Mouse (Mus musculus): ENCODE results near the gene Dusp16. TPM values are rescaled to one million over a fixed set of nuclear protein-coding genes. Genes with fewer than 3 reads are reported as not detected.
"Not testable (repeated sequence)": the region's sequence is repeated elsewhere in the genome, so short reads cannot be mapped to it uniquely, and the experiment has no call there.

Gene Dusp16
- polyA plus RNA-seq, 1 experiment from 2014 or later = 6.1 TPM

GRCm38 (mm10) chr6:134685040-134685439 lies 107.4 kb downstream of the Dusp16 start:
- Histone ChIP-seq H3K27me3 (ENCODE audit: control insufficient read depth, insufficient read depth, low read depth, low read length) (no peaks in the 10 kb centered on the region), H3K9me3 (replicated peaks; ENCODE audit: control insufficient read depth, low read length) (no peaks in the 10 kb centered on the region), H3K4me3 (ENCODE audit: low read depth, low read length) (no peak overlapping the region), H3K27ac (ENCODE audit: low read length) (no peak overlapping the region), H3K9ac (ENCODE audit: low read depth, low read length) (no peak overlapping the region), H3K4me1 (ENCODE audit: control insufficient read depth, low read depth, low read length) (no peaks in the 10 kb centered on the region; the same call in 1 of the 2 replicates), H3K36me3 (ENCODE audit: control insufficient read depth, insufficient read depth) (no peaks in the 10 kb centered on the region), H3K4me2 (ENCODE audit: low read depth, low read length) (no peak overlapping the region)
- WGBS (ENCODE audit: insufficient replicate concordance) = 53% methylated on average over 2 of the region's 2 CpGs
- ATAC-seq (ENCODE audit: low read depth) = no peak

- Histone ChIP-seq H3K27ac (ENCODE audit: low read length) (no peak overlapping the region), H3K36me3 (ENCODE audit: control insufficient read depth, insufficient read depth) (no peaks in the 10 kb centered on the region), H3K9me3 (replicated peaks; ENCODE audit: control insufficient read depth, low read length) (no peaks in the 10 kb centered on the region), H3K9ac (ENCODE audit: low read depth, low read length) (no peak overlapping the region), H3K4me3 (ENCODE audit: low read depth, low read length) (no peak overlapping the region), H3K4me2 (ENCODE audit: low read depth, low read length) (no peak overlapping the region), H3K27me3 (ENCODE audit: control insufficient read depth, insufficient read depth, low read depth, low read length) (no peaks in the 10 kb centered on the region), H3K4me1 (ENCODE audit: control insufficient read depth, low read depth, low read length) (no peaks in the 10 kb centered on the region; the same call in 1 of the 2 replicates)
- 73% methylated on average over 6 of the region's 6 CpGs for WGBS (ENCODE audit: insufficient replicate concordance)
- no peak for ATAC-seq (ENCODE audit: low read depth)
Measured at GRCm38 (mm10) chr6:134684354-134684915, 108.0 kb downstream of the Dusp16 start.

GRCm38 (mm10) chr6:134679330-134679729 lies 113.1 kb downstream of the Dusp16 start:
- 51% methylated on average over 4 of the region's 4 CpGs for WGBS (ENCODE audit: insufficient replicate concordance)
- not testable (repeated sequence) for ATAC-seq (ENCODE audit: low read depth); H3K27me3 ChIP-seq (ENCODE audit: control insufficient read depth, insufficient read depth, low read depth, low read length); H3K27ac ChIP-seq (ENCODE audit: low read length); H3K9ac ChIP-seq (ENCODE audit: low read depth, low read length); H3K4me3 ChIP-seq (ENCODE audit: low read depth, low read length); H3K36me3 ChIP-seq (ENCODE audit: control insufficient read depth, insufficient read depth); H3K4me1 ChIP-seq (ENCODE audit: control insufficient read depth, low read depth, low read length); H3K9me3 ChIP-seq (replicated peaks; ENCODE audit: control insufficient read depth, low read length); H3K4me2 ChIP-seq (ENCODE audit: low read depth, low read length)

- Histone ChIP-seq H3K36me3 (ENCODE audit: control insufficient read depth, insufficient read depth) (no peaks in the 10 kb centered on the region), H3K27me3 (ENCODE audit: control insufficient read depth, insufficient read depth, low read depth, low read length) (no peaks in the 10 kb centered on the region), H3K4me2 (ENCODE audit: low read depth, low read length) (no peak overlapping the region), H3K27ac (ENCODE audit: low read length) (no peak overlapping the region), H3K9me3 (replicated peaks; ENCODE audit: control insufficient read depth, low read length) (no peaks in the 10 kb centered on the region), H3K9ac (ENCODE audit: low read depth, low read length) (no peak overlapping the region), H3K4me3 (ENCODE audit: low read depth, low read length) (no peak overlapping the region), H3K4me1 (ENCODE audit: control insufficient read depth, low read depth, low read length) (no peaks in the 10 kb centered on the region; the same call in 1 of the 2 replicates)
- peak; percentile 39 for ATAC-seq (ENCODE audit: low read depth)
- WGBS (ENCODE audit: insufficient replicate concordance) = 22% methylated on average over 3 of the region's 3 CpGs
Measured at GRCm38 (mm10) chr6:134678037-134678436, 114.4 kb downstream of the Dusp16 start.

GRCm38 (mm10) chr6:134677504-134677903 lies 114.9 kb downstream of the Dusp16 start:
- H3K36me3 ChIP-seq (ENCODE audit: control insufficient read depth, insufficient read depth) = no peaks in the 10 kb centered on the region
- H3K27ac ChIP-seq (ENCODE audit: low read length) = no peak overlapping the region
- no peaks in the 10 kb centered on the region for H3K9me3 ChIP-seq (replicated peaks; ENCODE audit: control insufficient read depth, low read length)
- H3K4me3 ChIP-seq (ENCODE audit: low read depth, low read length) = no peak overlapping the region
- H3K4me1 ChIP-seq (ENCODE audit: control insufficient read depth, low read depth, low read length) = no peaks in the 10 kb centered on the region; the same call in 1 of the 2 replicates
- ATAC-seq (ENCODE audit: low read depth) = no peak
- no peak overlapping the region for H3K4me2 ChIP-seq (ENCODE audit: low read depth, low read length)
- H3K9ac ChIP-seq (ENCODE audit: low read depth, low read length) = no peak overlapping the region
- H3K27me3 ChIP-seq (ENCODE audit: control insufficient read depth, insufficient read depth, low read depth, low read length) = no peaks in the 10 kb centered on the region
- WGBS (ENCODE audit: insufficient replicate concordance) = 69% methylated on average over 4 of the region's 4 CpGs

- ATAC-seq (ENCODE audit: low read depth); H3K4me1 ChIP-seq (ENCODE audit: control insufficient read depth, low read depth, low read length); H3K36me3 ChIP-seq (ENCODE audit: control insufficient read depth, insufficient read depth); H3K27ac ChIP-seq (ENCODE audit: low read length); H3K9me3 ChIP-seq (replicated peaks; ENCODE audit: control insufficient read depth, low read length); H3K4me3 ChIP-seq (ENCODE audit: low read depth, low read length); H3K4me2 ChIP-seq (ENCODE audit: low read depth, low read length); H3K9ac ChIP-seq (ENCODE audit: low read depth, low read length); H3K27me3 ChIP-seq (ENCODE audit: control insufficient read depth, insufficient read depth, low read depth, low read length): not testable (repeated sequence)
- WGBS (ENCODE audit: insufficient replicate concordance) = 46% methylated on average over 8 of the region's 8 CpGs
Measured at GRCm38 (mm10) chr6:134673712-134674111, 118.7 kb downstream of the Dusp16 start.

- ATAC-seq (ENCODE audit: low read depth) = no peak
- WGBS (ENCODE audit: insufficient replicate concordance) = 45% methylated on average over 4 of the region's 4 CpGs
- Histone ChIP-seq H3K4me1 (ENCODE audit: control insufficient read depth, low read depth, low read length) (peaks cover 11% of the 10 kb centered on the region), H3K4me2 (ENCODE audit: low read depth, low read length) (no peak overlapping the region), H3K9ac (ENCODE audit: low read depth, low read length) (no peak overlapping the region), H3K36me3 (ENCODE audit: control insufficient read depth, insufficient read depth) (no peaks in the 10 kb centered on the region), H3K9me3 (replicated peaks; ENCODE audit: control insufficient read depth, low read length) (no peaks in the 10 kb centered on the region), H3K4me3 (ENCODE audit: low read depth, low read length) (no peak overlapping the region), H3K27me3 (ENCODE audit: control insufficient read depth, insufficient read depth, low read depth, low read length) (no peaks in the 10 kb centered on the region), H3K27ac (ENCODE audit: low read length) (no peak overlapping the region)
Measured at GRCm38 (mm10) chr6:134670881-134671411, 121.5 kb downstream of the Dusp16 start.

GRCm38 (mm10) chr6:134669179-134669865 lies 123.1 kb downstream of the Dusp16 start:
- H3K9me3 ChIP-seq (replicated peaks; ENCODE audit: control insufficient read depth, low read length) = no peaks in the 10 kb centered on the region
- 61% methylated on average over 6 of the region's 6 CpGs for WGBS (ENCODE audit: insufficient replicate concordance)
- no peak overlapping the region for H3K27ac ChIP-seq (ENCODE audit: low read length)
- no peak for ATAC-seq (ENCODE audit: low read depth)
- H3K36me3 ChIP-seq (ENCODE audit: control insufficient read depth, insufficient read depth) = no peaks in the 10 kb centered on the region
- H3K4me1 ChIP-seq (ENCODE audit: control insufficient read depth, low read depth, low read length) = peaks cover 15% of the 10 kb centered on the region
- H3K4me3 ChIP-seq (ENCODE audit: low read depth, low read length) = no peak overlapping the region
- H3K27me3 ChIP-seq (ENCODE audit: control insufficient read depth, insufficient read depth, low read depth, low read length) = no peaks in the 10 kb centered on the region
- no peak overlapping the region for H3K4me2 ChIP-seq (ENCODE audit: low read depth, low read length)
- no peak overlapping the region for H3K9ac ChIP-seq (ENCODE audit: low read depth, low read length)

- no peaks in the 10 kb centered on the region for H3K36me3 ChIP-seq (ENCODE audit: control insufficient read depth, insufficient read depth)
- no peaks in the 10 kb centered on the region for H3K9me3 ChIP-seq (replicated peaks; ENCODE audit: control insufficient read depth, low read length)
- no peaks in the 10 kb centered on the region for H3K27me3 ChIP-seq (ENCODE audit: control insufficient read depth, insufficient read depth, low read depth, low read length)
- H3K9ac ChIP-seq (ENCODE audit: low read depth, low read length) = no peak overlapping the region
- peaks cover 20% of the 10 kb centered on the region for H3K4me1 ChIP-seq (ENCODE audit: control insufficient read depth, low read depth, low read length)
- no peak overlapping the region for H3K27ac ChIP-seq (ENCODE audit: low read length)
- no peak overlapping the region for H3K4me2 ChIP-seq (ENCODE audit: low read depth, low read length)
- no peak overlapping the region for H3K4me3 ChIP-seq (ENCODE audit: low read depth, low read length)
- 34% methylated on average over 2 of the region's 2 CpGs for WGBS (ENCODE audit: insufficient replicate concordance)
- no peak for ATAC-seq (ENCODE audit: low read depth)
Measured at GRCm38 (mm10) chr6:134668519-134668918, 123.9 kb downstream of the Dusp16 start.
